Mouse (Mus musculus): ENCODE data around the gene Pten. TPM values are rescaled to one million over a fixed set of nuclear protein-coding genes. Genes with fewer than 3 reads are reported as not detected.
"Not testable (repeated sequence)": the region's sequence is repeated elsewhere in the genome, so short reads cannot be mapped to it uniquely, and the experiment has no call there.

Pten gene
- polyA plus RNA-seq, 1 experiment from 2014 or later = 2.4 TPM

DNA sequence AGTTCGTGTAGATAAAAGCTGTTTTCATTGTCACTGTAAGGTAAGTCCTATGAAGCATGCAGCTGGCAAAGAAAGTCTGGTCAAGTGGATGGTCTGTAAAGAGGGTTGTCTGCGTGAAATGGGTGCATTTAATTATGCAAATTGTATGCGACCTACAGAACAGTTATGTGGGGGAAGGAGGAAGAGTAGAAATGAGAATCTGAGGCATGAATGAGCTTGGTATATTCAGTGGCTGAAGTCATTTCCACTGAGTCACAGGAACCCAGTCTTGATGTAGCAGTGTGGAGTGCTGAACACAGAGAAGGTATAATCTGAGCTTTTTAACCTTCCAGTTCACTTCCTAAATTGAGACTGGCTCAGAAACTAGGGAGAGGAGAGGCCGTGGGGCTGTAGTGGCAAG, 61.5 kb downstream of the Pten start:
- H3K4me2 ChIP-seq = no peak overlapping the region
- H3K27me3 ChIP-seq = no peaks in the 10 kb centered on the region
- H3K36me3 ChIP-seq (replicated peaks) = peaks cover 19% of the 10 kb centered on the region
- H3K4me3 ChIP-seq (replicated peaks) = no peak overlapping the region
- WGBS (ENCODE audit: insufficient replicate concordance) = 70% methylated on average over 4 of the region's 4 CpGs
- no peak overlapping the region for H3K9ac ChIP-seq
- H3K27ac ChIP-seq (replicated peaks) = no peak overlapping the region
- no peaks in the 10 kb centered on the region for H3K4me1 ChIP-seq (replicated peaks)
- no peaks in the 10 kb centered on the region for H3K9me3 ChIP-seq (replicated peaks)
- ATAC-seq (ENCODE audit: insufficient read depth) = no peak

DNA sequence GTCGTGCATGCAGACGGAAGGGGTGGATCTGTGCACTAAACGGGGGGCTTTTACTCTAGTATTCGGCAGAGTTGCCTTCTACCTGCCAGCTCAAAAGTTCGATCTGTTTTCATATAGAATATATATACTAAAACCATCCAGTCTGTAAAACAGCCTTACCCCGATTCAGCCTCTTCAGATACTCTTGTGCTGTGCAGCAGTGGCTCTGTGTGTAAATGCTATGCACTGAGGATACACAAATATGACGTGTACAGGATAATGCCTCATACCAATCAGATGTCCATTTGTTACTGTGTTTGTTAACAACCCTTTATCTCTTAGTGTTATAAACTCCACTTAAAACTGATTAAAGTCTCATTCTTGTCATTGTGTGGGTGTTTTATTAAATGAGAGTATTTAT, 65.7 kb downstream of the Pten start:
- not testable (repeated sequence) for H3K4me1 ChIP-seq (replicated peaks); H3K9me3 ChIP-seq (replicated peaks); H3K4me2 ChIP-seq; ATAC-seq (ENCODE audit: insufficient read depth); H3K4me3 ChIP-seq (replicated peaks); H3K27ac ChIP-seq (replicated peaks); H3K9ac ChIP-seq; H3K27me3 ChIP-seq; H3K36me3 ChIP-seq (replicated peaks)
- WGBS (ENCODE audit: insufficient replicate concordance) = no CpG with 5 or more reads among the region's 7 CpGs

DNA sequence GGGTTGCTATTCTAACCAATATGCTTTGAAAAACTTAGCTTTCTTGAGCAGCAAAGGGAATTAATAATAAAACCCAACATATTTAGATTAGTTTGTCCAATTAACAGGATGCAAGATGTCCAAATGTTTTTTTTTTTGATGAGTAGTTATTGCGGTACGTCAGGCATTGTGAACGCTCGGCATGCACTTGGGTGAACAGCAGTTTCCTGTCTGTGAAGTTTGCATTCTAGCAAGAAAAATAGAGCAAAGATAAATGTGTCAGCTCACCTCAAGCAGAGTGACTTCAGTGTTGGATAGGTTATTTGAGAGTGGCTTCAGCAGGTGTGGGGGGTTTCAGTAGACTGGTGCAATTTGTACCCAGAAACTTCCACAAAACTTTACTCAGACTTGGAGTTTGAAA, 69.3 kb downstream of the Pten start:
- WGBS (ENCODE audit: insufficient replicate concordance) = 39% methylated on average over 4 of the region's 4 CpGs
- ATAC-seq (ENCODE audit: insufficient read depth) = no peak
- H3K27me3 ChIP-seq = no peaks in the 10 kb centered on the region

DNA sequence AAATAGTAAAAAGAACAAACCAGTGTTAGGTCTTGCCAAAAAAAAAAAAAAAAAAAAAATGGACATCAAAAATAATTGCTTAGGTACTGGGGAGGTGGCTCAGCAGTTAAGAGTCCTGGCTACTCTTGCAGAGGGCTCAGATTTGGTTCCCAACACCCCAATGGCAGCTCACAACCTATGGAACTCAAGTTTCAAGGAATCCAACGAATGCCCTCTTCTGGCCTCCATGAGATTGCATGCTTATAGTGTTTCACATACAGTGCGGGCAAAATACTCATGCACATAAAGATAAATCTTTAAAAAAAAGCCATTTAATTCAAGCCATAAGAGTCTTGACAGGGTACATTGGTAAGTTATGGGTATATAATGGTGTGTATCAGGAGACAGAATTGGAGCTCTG, 72.6 kb downstream of the Pten start:
- H3K4me2 ChIP-seq = no peak overlapping the region
- H3K9ac ChIP-seq = no peak overlapping the region
- H3K27me3 ChIP-seq = no peaks in the 10 kb centered on the region
- H3K4me3 ChIP-seq (replicated peaks) = no peak overlapping the region
- no peaks in the 10 kb centered on the region for H3K4me1 ChIP-seq (replicated peaks)
- H3K36me3 ChIP-seq (replicated peaks) = no peaks in the 10 kb centered on the region
- H3K9me3 ChIP-seq (replicated peaks) = no peaks in the 10 kb centered on the region
- ATAC-seq (ENCODE audit: insufficient read depth) = no peak
- no peak overlapping the region for H3K27ac ChIP-seq (replicated peaks)
- 73% methylated on average over 2 of the region's 2 CpGs for WGBS (ENCODE audit: insufficient replicate concordance)

More for the DNA sequence above, 69.3 kb downstream of the Pten start:
- no peaks in the 10 kb centered on the region for H3K36me3 ChIP-seq (replicated peaks)
- no peak overlapping the region for H3K4me3 ChIP-seq (replicated peaks)
- no peak overlapping the region for H3K9ac ChIP-seq
- no peaks in the 10 kb centered on the region for H3K4me1 ChIP-seq (replicated peaks)
- H3K4me2 ChIP-seq = no peak overlapping the region
- H3K9me3 ChIP-seq (replicated peaks) = no peaks in the 10 kb centered on the region
- no peak overlapping the region for H3K27ac ChIP-seq (replicated peaks)

DNA sequence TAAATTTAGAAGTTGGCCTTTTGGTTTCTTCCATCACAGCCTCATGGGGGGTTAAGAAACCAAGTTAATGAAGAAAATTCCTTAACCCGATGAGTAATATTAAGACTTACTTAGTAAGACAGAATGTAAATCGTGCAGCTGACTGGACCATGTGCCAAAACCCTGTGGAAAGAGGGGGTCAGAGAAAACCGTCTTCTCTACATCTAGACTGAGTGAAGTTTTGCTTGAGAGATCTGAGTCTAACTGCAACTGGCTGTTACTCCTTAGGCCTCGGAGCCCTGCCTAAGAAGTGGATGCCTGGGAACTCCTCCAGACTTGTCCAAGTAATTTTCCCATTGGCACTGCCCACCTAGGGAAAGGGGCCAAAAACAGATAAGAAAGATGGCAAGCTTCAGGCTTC, 74.0 kb downstream of the Pten start:
- H3K4me3 ChIP-seq (replicated peaks) = no peak overlapping the region
- H3K27me3 ChIP-seq = no peaks in the 10 kb centered on the region

DNA sequence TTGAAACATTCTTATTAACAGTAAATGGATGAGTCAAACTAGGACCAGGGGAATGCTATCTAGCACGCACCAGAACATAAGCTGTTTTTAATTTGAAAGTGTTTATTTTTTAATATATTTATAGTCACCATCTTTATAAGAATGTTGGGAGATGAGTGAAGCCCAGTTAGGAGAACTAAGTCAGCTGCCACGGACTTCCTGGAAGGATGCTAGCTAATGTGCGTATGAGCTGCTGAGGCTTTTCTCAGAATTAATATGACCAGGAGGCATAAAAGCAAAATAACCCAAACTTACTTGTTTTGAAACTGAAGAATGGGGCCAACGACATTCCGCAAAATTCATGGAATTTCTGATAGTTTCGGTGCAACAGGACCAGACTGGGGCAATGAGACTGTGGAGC, 83.2 kb downstream of the Pten start:
- Histone ChIP-seq H3K9me3 (replicated peaks) (no peaks in the 10 kb centered on the region), H3K4me3 (replicated peaks) (no peak overlapping the region), H3K36me3 (replicated peaks) (no peaks in the 10 kb centered on the region), H3K4me1 (replicated peaks) (no peaks in the 10 kb centered on the region), H3K27me3 (no peaks in the 10 kb centered on the region), H3K27ac (replicated peaks) (no peak overlapping the region), H3K9ac (no peak overlapping the region), H3K4me2 (no peak overlapping the region)
- 76% methylated on average over 6 of the region's 6 CpGs for WGBS (ENCODE audit: insufficient replicate concordance)
- ATAC-seq (ENCODE audit: insufficient read depth) = no peak

More for the DNA sequence above, 74.0 kb downstream of the Pten start:
- H3K36me3 ChIP-seq (replicated peaks) = no peaks in the 10 kb centered on the region
- no peak overlapping the region for H3K4me2 ChIP-seq
- 70% methylated on average over 4 of the region's 4 CpGs for WGBS (ENCODE audit: insufficient replicate concordance)
- H3K9ac ChIP-seq = no peak overlapping the region
- no peaks in the 10 kb centered on the region for H3K9me3 ChIP-seq (replicated peaks)
- no peak for ATAC-seq (ENCODE audit: insufficient read depth)
- H3K4me1 ChIP-seq (replicated peaks) = no peaks in the 10 kb centered on the region
- no peak overlapping the region for H3K27ac ChIP-seq (replicated peaks)

DNA sequence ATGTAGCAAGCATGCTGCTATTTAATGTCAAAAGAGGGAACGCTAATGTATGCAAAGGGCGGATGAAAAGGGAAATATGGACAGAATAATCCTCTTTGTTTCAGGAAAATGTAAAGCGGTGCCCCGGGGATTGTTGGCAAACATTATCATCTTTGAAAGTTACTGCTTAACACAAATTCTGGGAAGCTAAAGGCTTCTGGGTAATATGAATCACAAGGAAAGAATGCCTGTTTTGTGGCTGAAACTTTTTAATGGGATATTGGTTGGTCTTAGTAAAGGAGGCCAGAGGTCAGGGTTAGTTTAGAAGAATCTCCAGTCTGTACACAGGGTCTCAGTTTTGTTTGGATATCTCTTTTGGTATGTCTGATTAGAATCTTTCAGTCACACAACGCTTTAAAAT, 87.2 kb downstream of the Pten start:
- WGBS (ENCODE audit: insufficient replicate concordance) = 69% methylated on average over 5 of the region's 5 CpGs
- Histone ChIP-seq H3K36me3 (replicated peaks) (no peaks in the 10 kb centered on the region), H3K4me1 (replicated peaks) (no peaks in the 10 kb centered on the region), H3K27me3 (no peaks in the 10 kb centered on the region), H3K9ac (no peak overlapping the region), H3K9me3 (replicated peaks) (no peaks in the 10 kb centered on the region), H3K4me3 (replicated peaks) (no peak overlapping the region), H3K4me2 (no peak overlapping the region), H3K27ac (replicated peaks) (no peak overlapping the region)
- no peak for ATAC-seq (ENCODE audit: insufficient read depth)

DNA sequence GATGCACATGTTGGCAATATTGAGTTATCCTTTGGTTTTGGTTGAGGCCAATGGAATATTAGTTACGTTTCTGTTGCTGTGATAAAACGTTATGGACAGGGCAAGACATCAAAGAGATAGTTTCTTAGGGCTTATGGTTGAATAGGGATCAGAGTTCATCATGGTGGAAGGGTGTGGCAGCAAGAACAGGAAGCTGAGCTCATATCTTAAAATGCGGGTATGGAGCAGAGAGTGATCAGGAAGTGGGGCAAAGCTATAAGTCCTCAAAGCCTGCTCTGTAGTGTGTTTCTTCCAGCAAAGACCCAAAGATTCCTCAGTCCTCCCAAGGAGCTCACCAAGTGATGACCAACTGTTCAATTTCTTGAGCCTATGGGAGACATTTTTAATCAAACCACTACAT, 90.7 kb downstream of the Pten start:
- Histone ChIP-seq H3K36me3 (replicated peaks) (no peaks in the 10 kb centered on the region), H3K4me1 (replicated peaks) (no peaks in the 10 kb centered on the region), H3K9me3 (replicated peaks) (no peaks in the 10 kb centered on the region), H3K27me3 (no peaks in the 10 kb centered on the region), H3K4me2 (no peak overlapping the region), H3K4me3 (replicated peaks) (no peak overlapping the region), H3K27ac (replicated peaks) (no peak overlapping the region), H3K9ac (no peak overlapping the region)
- ATAC-seq (ENCODE audit: insufficient read depth) = no peak
- 18% methylated on average over 3 of the region's 3 CpGs for WGBS (ENCODE audit: insufficient replicate concordance)

DNA sequence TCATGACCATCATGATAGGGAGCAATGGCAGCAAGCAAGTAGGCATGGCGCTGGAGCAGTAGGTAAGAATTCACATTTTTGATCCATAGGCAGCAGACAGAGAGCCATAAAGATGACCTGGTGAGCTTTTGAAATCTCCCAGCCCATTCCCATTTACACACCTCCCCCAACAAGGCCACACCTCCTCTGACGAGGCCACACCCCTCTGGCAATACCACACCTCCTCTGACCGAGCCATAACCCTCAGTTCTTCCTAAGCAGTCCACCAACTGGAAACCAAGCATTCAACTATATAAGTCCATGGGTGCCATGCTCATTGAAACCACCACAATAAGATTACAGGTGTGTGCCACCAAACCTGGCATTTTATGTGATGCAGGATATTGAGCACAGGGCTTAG, 95.0 kb downstream of the Pten start:
- ATAC-seq (ENCODE audit: insufficient read depth) = no peak
- no peaks in the 10 kb centered on the region for H3K27me3 ChIP-seq

DNA sequence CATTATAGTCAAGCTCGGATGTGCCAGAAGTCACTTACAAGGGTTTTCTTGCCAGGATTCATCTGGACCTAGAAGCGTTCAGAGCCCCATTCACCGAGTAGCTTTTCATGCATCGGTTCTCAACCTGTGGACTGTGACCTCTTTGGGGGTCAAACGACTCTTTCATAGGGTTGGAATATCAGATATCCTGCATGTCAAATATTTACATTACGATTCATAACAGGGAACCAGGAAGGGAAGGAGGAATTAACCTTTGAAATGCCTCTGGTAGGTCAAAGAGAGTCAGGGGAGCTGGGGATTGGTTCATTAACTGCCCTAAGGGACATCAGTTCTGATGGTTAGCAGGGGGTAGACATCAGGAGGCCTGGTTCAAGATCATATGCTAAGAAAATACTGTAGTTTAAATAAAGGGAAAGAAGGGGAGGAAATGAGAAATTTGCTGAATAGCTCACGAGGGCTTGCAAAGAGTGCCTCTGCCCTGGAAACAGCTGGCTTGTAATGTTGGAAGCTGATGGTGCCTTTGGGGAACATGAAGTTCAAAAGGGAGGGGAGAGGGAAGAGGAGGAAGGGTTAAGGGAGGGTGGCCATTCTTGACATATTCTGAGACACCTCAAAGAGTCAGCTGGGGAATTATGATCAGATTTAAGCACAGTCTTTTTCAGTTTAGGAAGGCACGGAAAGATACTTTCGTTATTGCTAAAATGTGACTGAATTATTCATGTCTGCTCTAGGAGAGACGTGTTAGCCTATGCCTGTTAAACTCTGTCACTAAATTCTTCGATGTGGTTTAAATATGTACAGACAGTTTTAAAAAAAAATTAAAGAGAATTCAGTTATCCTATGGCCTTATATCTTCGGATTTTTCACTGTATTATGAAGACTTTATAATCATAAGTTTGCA, 104.6 kb downstream of the Pten start:
- Histone ChIP-seq H3K4me3 (replicated peaks) (no peak overlapping the region), H3K9ac (no peak overlapping the region), H3K36me3 (replicated peaks) (no peaks in the 10 kb centered on the region), H3K9me3 (replicated peaks) (no peaks in the 10 kb centered on the region), H3K4me1 (replicated peaks) (no peaks in the 10 kb centered on the region), H3K4me2 (no peak overlapping the region), H3K27me3 (peaks cover 3% of the 10 kb centered on the region; the same call in 1 of the 2 replicates), H3K27ac (replicated peaks) (no peak overlapping the region)
- WGBS (ENCODE audit: insufficient replicate concordance) = 59% methylated on average over 12 of the region's 12 CpGs
- ATAC-seq (ENCODE audit: insufficient read depth) = no peak

More for the DNA sequence above, 95.0 kb downstream of the Pten start:
- H3K27ac ChIP-seq (replicated peaks) = no peak overlapping the region
- H3K4me2 ChIP-seq = no peak overlapping the region
- H3K4me1 ChIP-seq (replicated peaks) = no peaks in the 10 kb centered on the region
- no peaks in the 10 kb centered on the region for H3K36me3 ChIP-seq (replicated peaks)
- H3K9me3 ChIP-seq (replicated peaks) = no peaks in the 10 kb centered on the region
- 59% methylated on average over 3 of the region's 3 CpGs for WGBS (ENCODE audit: insufficient replicate concordance)
- no peak overlapping the region for H3K4me3 ChIP-seq (replicated peaks)
- H3K9ac ChIP-seq = no peak overlapping the region

DNA sequence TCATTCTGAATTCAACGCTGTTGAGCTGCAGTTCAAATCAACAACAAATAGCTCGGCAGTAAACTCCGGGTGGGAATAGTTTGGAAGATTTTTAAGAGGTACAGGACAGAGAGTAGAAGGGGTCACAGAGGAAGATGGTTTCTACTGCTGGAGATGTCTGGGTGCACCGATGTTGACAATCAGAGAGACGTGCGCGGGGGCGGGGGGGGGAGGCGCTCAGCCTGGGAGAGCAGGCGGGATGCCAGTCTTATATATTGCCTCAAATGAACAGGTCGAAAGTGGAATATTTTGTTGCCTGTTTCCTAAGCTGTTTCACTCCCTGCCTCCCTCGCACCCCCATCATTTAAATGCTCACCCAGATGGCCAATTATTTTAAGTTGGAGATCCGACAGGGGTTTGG, 109.5 kb downstream of the Pten start:
- no peaks in the 10 kb centered on the region for H3K36me3 ChIP-seq (replicated peaks)
- H3K27ac ChIP-seq (replicated peaks) = no peak overlapping the region
- no peaks in the 10 kb centered on the region for H3K9me3 ChIP-seq (replicated peaks)
- peaks cover 7% of the 10 kb centered on the region for H3K4me1 ChIP-seq (replicated peaks)
- no peak for ATAC-seq (ENCODE audit: insufficient read depth)
- no peak overlapping the region for H3K4me3 ChIP-seq (replicated peaks)
- WGBS (ENCODE audit: insufficient replicate concordance) = 33% methylated on average over 13 of the region's 13 CpGs
- H3K9ac ChIP-seq = no peak overlapping the region
- H3K4me2 ChIP-seq = no peak overlapping the region
- peaks cover 6% of the 10 kb centered on the region; the same call in 1 of the 2 replicates for H3K27me3 ChIP-seq

Data from liver, embryonic 15.5 days (tissue).